Mouse (Mus musculus): ENCODE results near the gene Zbtb32.

Gene Zbtb32

DNA sequence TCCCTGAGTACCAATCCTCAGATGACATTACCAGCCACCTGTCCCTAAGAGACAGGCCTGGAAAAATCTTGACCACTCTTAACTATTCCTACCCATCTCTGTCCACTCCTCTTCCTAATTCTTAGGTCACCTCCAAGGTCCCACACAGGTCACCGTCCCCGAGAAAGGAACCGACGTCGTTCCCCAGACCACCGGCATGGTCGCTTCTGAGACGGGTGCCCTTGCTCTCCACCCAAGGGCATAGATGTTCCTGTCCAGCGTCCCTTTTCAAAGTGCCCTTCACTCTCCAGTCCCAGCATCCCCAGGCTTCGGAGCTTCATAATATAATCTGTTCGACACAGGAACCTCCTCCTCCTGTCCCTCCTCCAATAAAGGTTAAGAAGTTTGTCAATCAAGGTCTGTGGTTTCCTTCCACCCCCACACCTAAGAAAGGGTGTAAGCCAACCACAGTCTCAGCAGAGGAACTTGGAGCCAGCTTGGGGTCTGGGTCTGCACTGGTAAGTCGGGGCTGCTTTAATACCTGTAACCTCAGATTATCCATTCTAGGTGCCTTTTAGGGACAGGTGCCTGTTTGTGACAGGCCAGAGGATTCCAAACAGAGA is 33.6 kb downstream of the Zbtb32 start, which contains the start of gene Igflr1:
Gene Igflr1, plus strand, starts transcription at position 458 of the 602 bp plus-strand sequence.
- DNase-seq: peak; percentile 56

DNA sequence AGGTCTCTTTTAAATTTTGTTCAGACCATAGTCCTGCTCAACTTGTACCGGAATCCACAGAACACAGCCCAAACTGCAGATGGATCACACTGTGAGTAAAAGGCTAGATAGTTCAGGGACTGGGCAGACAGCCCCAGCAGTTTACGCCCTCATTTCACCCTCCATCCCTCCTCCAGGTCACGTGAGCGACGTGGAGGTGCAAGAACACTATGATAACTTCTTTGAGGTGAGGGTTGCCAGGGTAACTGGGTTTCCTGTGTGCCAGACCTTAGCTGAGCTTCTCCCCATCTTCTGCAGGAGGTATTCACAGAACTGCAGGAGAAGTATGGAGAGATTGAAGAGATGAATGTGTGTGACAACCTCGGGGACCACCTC is 34.8 kb downstream of the Zbtb32 start:
- peak; percentile 72 for DNase-seq

DNA sequence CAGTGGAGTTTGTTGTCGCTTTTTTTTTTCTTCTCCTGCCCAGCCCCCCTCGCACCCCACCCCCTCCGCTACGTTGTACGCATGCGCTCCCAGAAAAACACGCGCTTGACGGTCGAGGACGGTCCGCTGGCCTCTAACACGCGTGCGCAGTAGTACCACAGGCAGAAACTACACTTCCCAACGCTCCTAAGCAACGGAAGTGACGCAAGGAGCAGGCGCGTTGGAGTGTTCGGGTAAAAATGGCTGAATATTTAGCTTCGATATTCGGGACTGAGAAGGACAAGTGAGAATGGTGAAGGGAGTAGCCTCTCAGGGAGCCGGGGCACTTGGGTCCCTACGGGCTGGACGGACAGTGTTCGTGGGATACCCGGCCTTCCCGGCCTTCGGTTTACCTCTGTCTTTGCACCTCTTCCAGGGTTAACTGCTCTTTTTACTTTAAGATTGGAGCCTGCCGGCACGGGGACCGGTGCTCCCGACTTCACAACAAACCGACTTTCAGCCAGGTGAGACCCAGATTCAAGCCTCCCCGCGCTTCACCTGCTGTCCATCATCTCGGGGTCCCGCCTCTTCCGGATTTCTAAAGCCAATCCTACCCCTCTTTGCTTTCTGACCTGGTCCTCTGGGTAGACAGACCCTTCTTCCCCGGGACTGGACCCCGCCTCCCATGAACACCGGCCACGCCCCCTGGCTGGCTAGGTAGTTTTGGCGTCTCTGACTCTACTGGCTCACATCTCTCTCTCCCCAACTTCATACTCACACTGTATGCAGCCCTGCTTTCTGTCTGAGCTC is 35.4 kb downstream of the Zbtb32 start, which contains the start of the genes U2af1l4, Gm49396 and Psenen:
Gene U2af1l4, plus strand, starts transcription at position 185 of the 789 bp plus-strand sequence.
Gene Gm49396, plus strand, starts transcription at position 228 of the 789 bp plus-strand sequence.
Gene Psenen, minus strand, starts transcription at position 511 of the 789 bp plus-strand sequence.
- DNase-seq: peak; percentile 97

DNA sequence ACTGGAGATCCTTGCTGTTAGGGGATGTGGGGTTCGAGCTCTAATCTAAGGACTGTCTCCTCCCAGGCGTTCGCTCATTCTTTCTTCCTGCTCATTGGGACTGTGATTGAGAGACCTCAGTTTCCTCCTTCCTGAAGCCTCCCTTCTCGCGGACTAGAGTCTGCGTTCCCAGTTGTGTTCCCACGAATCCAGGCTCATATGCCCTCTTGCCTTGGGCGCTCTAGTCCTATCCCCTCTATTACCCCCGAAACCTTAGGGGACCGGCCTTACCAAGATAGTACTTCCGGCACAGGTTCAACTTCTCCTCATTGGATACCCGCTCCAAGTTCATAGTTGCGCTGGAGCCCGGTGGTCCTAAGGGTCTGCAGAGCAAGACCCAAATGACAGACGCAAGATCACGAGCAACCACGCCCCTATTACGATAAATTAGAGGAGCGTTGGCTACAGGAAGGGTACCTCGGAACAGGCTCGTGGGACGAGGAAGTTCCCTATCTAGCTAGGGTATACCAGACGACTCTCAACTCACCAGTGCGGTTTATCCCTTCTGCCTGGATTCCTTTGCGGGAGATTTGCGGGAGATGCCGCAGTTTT is 36.1 kb downstream of the Zbtb32 start:
- DNase-seq: no peak

DNA sequence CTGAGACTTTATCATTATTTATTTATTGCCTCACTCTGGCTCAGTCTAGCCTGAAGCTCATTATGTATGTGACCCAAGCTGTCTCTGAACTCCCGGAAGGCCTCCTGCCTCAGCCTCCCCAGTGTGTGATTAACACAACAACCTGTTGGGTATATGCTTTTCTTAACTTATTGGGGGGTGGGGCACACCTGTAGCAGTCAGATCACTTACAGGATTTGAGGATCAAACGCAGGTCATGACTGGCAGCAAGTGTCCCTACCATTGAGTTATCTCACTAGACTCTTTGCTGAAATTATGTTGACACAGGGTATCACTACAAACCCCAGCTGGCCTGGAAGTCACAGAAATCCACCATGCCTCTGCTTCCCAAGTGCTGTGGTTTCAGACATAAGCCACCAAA is 38.4 kb downstream of the Zbtb32 start:
- DNase-seq: peak; percentile 62

DNA sequence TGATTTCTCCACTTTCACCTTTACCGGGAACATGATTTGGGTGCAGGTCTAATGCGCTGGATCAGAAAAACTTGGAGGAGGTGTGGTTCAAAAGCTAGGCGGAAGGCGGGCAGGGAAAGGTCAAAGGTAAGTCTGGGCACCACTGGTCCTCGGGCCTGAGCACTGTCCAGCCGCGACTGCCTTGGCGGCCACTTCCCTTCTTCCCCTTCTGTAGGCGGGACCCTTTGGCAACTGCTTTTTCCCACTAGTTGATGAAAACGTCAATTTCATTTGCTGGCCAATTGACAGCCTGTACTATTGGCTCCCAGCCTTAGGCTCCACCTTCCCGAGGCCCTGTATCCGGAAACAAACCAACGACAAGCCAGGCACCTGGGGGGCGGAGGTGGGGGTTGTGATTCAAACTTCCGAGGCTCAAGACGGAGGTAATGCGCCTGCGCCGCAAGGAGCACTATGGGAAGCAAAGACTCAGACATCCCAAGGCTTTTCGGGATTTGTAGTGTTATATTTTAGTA is 39.2 kb downstream of the Zbtb32 start, which contains the start of gene Lin37:
Gene Lin37, minus strand, starts transcription at position 396 of the 512 bp plus-strand sequence.
- DNase-seq: peak; percentile 100

DNA sequence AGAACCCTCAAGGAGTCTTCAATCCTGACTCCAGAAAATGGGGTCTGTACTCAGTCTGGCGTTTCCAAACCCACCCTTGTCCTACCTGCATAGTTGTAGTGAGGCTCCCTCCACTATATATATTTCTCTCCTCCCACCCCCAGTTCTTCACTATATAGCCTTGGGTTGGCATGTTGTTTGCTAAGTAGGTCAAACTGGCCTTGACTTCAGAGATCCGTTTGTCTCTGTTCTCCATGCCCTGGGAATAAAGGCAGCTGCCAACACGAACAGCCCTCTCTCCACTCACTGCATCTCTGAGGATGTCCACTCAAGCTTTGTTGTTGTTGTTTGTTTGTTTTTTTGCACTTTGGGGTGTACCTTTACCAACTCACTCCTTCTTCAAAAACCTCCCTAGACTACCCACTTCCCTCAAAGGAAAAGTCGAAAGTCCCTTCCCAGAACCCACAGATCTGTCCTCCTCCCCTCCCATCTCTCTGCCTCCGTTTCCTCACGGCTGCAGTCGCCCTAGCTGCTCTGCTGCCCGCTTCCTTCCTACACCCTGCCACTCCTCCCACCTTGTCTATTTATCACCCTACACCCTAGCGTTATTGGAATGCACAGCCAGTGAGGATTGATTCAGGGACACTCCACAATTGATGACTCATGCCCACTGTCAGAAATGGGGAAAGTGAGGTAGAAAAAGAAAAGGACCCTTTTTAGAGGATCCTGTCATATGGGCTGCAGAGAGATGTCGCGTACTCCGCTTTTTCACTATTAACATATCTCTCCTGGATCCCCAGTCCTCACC is 39.9 kb downstream of the Zbtb32 start:
- DNase-seq: peak; percentile 57

DNA sequence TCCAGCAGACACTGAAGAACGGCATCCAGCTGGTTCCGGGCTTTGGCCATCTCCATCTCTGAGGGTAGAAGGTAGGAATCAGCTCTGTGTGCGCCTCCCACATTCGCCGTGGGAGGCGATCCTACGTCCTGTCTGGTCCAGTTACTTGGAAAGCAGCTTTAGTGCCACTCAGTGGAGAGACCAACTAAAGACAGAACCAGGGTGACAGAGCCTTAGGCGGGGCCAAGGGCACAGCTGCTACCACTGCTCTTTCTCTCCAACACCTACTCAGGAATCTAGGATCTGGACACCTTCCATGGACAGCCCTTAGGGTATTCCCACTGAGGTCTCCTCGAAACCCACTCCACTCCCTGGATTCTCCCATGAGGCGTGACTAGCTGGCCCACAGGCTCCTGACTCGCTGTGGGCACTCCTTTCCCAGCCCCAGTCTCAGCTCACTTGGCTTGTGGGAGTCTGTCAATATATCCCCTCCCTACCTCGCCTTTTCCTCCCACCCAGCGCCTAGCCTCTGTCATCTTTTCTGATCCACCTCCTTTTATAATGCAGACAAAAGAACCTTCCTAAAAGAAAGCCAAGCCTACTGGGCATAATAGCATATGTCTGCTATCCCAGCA is 40.7 kb downstream of the Zbtb32 start:
- DNase-seq: peak; percentile 56

DNA sequence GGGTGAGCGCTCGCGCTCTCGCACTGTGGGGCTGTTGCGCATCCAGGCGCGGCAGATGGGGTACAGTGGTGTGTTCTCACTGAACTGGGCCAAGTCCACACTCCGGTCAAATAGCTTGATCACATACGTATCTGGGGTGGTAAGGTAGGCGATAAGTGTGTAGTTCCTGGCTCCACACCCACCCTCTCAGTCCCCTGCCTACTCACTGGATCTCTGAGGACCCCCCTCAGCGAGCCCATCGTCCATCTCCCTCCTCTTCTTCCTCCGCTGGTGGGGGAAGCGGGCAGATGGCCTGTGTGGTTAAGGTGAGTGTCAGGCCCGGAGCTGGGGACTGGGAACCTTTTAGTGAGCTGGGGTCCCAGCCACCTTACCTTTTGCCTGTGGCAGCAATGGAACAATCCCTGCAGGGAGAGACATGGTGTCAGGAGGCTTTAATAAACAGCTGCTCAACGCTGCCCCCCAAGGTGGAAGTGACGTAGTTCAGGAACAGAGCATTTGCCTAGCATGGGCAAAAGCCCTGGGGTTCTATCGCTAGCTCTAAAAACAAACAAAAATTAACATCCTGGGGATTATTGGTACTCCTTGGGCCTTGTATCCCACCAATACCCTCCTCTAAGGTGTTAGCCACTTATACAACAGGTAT is 41.7 kb downstream of the Zbtb32 start:
- peak; percentile 62 for DNase-seq

DNA sequence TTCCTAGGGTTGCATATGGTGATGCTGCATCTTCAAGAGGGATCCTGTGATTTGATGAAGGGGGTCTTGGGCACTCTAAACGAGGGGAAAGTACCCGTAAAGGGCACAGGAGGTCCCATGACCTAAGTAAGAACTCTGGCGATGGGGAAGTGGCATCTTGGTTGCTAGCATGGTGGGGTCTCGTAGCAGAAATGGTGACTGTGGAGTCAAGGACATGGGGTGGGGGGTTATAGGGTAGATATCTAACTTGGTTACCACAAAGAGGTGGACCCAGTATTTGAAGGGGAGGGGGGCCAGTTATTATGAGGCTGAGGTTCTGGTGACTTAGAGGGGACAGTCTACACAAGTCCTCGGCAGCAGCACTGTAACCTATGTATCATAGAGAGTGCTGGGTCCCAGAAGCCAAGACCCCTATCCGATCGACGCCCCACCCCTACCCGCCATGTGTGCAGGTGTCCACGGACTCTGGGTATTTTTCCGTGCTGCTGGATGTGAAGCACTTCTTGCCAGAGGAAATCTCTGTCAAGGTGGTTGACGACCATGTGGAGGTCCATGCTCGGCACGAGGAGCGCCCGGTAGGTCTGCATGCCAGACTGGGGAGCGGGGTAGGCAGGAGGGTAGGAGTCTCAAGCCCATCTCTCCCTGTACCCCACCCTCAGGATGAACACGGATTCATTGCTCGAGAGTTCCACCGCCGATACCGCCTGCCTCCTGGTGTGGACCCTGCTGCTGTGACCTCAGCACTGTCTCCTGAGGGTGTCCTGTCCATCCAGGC is 44.7 kb downstream of the Zbtb32 start:
- DNase-seq: peak; percentile 70

DNA sequence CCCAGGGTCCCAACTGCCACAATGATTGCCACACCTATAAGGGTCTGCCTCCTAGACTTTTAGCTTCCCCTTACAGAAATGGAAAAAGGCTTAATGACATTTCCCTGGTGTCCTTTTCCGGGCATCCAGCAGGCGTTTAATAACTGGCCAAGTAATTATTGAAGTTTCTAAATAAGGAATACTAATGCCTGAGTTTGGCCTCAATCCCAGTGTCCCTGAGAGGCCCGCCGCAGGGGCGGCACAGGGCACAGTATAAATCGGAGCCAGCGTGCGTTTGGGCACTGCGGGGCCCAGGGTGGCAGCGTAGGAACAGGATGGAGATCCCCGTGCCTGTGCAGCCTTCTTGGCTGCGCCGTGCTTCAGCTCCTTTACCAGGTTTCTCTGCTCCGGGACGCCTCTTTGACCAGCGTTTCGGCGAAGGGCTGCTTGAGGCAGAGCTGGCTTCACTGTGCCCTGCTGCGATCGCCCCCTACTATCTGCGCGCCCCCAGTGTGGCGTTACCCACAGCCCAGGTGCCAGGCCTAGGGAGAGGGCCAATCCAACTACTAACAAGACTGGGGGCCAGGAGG is 45.6 kb downstream of the Zbtb32 start:
- peak; percentile 81 for DNase-seq

DNA sequence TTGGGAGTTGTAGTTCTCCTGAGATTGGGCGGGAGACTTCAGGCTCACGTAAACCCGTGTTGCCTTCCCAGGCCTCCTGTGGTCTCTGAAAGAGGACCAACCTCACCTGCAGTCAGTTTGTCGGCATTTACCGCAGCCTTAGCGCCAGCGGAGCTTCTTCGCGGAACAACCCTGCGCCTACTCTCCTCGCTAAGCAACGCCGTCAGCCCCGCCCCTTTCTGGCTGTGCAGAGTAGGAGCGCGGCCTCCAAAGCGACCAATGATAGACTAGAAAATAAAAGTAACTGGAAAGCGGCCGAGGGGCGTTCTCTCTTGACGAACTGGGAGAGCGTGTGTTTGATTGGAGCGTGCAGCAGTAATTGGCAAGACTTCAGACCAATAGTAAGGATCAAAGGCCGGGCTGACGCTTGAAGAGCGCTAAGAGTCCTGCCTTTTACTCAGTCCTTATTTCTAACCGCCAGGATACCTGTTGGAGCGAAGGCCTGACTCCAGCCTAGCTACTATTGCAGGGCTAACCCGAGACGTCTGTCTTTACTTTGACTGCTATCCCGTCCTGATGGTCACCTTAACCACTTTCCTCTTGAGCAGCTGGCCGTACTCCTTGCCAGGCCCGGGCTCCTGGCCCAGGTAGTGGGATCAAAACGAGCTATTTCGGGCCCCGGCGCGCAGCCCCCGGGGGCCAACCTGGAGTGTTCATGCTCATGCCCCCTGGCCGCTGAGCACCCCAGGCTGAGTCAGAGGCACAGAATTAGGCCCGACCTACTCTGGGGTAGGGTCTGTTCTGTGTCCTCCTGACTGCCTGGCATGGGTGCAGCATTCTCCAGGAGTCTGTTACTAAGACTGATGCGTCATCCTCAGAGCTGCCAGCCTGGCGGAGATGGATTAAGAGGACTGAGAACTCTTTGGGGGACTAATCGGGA is 46.3 kb downstream of the Zbtb32 start, which contains the start of the genes Hspb6 and Proser3:
Gene Hspb6, plus strand, starts transcription at position 77 of the 919 bp plus-strand sequence.
Gene Proser3, minus strand, starts transcription at position 198 of the 919 bp plus-strand sequence.
- peak; percentile 99 for DNase-seq

DNA sequence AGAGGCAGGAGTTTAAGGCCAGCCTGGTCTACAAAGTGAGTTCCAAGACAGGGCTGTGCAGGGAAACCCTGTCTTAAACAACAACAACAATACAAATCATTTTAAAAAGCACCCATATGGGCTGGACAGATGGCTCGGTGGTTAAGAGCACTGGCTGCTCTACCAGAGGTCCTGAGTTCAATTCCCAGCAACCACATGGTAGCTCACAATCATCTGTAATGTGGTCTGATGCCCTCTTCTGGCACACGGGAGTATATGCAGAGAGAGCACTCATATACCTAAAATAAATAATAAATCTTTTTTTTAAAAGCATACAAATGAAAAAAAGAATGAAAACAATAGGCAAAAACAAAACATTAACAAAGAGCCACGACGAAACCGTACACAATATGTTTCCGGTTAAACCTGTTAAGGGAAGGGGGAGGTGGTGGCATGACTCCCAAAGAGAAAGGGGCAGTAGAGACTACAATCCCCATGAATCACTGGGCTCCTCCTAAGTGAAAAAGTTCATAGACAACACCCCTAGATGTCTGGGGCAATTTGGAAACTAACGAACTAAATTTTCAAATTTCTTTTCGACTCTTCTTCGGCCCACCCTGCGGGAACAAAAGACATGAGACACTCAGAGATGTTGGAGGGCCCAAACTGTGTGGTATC is 47.1 kb downstream of the Zbtb32 start:
- peak; percentile 59 for DNase-seq

DNA sequence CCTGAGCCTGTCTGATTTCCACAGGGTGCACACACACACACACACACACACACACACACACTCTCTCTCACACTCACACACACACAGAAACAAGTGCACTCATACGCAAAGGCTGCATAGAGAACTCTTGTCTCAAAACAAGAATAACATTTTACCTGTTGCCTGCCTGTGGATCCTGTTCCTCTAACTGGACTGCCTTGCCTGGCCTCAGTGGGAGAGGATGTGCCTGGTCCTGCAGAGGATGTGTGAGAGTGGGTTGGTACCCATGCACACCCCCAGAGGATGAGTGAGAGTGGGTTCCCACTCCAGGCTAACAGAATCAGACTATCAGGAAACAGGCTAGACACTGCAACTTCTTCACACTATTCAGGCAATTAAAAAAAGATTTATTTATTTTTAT is 48.1 kb downstream of the Zbtb32 start:
- DNase-seq: peak; percentile 46

DNA sequence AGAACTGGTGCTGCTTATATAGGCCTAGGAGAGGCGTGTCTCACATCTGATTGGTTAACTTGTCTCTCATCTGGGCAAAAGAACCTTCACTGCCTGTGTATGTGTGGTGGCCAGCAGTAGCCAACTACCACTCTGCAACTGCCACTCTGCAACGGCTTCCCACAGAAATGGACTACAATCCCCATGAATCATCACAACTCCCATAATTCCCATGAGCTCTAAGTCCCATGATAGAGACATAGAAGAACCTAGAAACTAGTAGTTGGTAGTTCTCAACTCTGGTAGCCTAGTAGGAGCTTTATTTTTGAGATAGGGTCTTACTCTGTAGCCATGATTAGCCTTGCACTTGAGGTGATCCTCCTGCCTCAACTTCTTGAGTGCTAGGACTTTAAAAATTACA is 48.8 kb downstream of the Zbtb32 start:
- DNase-seq: peak; percentile 25

DNA sequence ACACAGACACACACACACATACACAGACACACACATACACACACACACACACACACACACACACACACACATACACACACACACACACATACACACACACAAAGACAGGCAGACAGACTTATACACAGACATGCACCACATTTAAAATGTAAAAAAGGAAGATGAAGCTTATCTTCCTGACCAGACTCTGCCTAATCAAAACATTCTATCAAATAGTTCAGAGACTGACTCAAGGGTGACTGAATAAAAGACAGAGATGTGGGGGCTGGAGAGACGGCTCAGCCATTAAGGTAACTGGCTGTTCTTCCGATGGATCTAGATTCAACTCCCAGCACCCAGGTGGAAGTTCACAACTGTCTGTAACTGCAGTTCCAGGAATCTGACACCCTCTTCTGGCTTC is 54.4 kb downstream of the Zbtb32 start:
- DNase-seq: no peak

DNA sequence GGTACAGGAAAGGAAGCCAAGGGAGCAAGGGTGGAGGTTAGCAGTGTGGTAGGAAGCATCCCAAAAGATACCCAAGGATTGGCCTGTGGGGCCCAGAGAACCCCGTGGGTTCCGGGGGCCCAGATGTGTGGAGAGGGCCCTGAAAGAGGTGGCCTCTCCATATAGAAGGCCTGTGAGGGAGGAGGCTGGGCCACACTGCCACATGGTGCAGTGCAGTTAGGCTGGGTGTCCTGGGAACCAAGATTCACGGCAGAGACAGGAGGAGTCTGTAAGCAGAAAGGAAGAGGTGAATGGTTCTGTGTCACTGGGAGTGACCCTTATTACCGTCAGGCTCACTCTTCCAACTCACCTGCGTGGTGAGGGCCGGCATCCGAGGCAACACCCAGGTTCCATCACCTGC is 58.1 kb downstream of the Zbtb32 start:
- no peak for DNase-seq
